Mouse (Mus musculus) kidney, adult 2 months (tissue): Measurements from ENCODE around the gene Tubgcp6. TPM values are rescaled to one million over a fixed set of nuclear protein-coding genes. Genes with fewer than 3 reads are reported as not detected.

Experiments
- DNase-seq: peaks from one replicate; pipeline ENCODE4 v3.0.0; 2021
- H3K27ac ChIP-seq: fragments of 200-500 bp; 2 replicates; pipeline ENCODE4 v1.5.1; 2012; ENCODE audit warnings: low read depth, low read length, control low read depth, inconsistent platforms; ENCODE audit not compliant: insufficient read depth
- H3K27me3 ChIP-seq: fragments of 200-500 bp; replicated peaks from 2 replicates; pipeline ENCODE4 v1.6.1; 2012; ENCODE audit warnings: mild to moderate bottlenecking, moderate library complexity, low read length, inconsistent platforms; ENCODE audit not compliant: control insufficient read depth, insufficient read depth
- H3K36me3 ChIP-seq: fragments of 200-500 bp; 2 replicates; pipeline ENCODE4 v1.6.1; 2012; ENCODE audit warnings: mild to moderate bottlenecking, moderate library complexity, low read length, inconsistent platforms; ENCODE audit not compliant: control insufficient read depth, insufficient read depth
- H3K4me1 ChIP-seq: fragments of 200-500 bp; 2 replicates; pipeline ENCODE4 v1.6.1; 2011; ENCODE audit warnings: low read length; ENCODE audit not compliant: control insufficient read depth, insufficient read depth
- H3K4me3 ChIP-seq: fragments of 200-500 bp; 2 replicates; pipeline ENCODE4 v1.5.1; 2011; ENCODE audit warnings: mild to moderate bottlenecking, low read depth, low read length, control low read depth; ENCODE audit not compliant: insufficient read depth
- CTCF ChIP-seq: fragments of 200-500 bp; conservative IDR thresholded peaks from 2 replicates; pipeline ENCODE4 v1.5.1; 2011; ENCODE audit warnings: low read depth, mild to moderate bottlenecking, control low read depth, low read length, moderate library complexity, mixed read lengths; ENCODE audit not compliant: insufficient read depth, insufficient read length
- POLR2A ChIP-seq: fragments of 200-500 bp; IDR thresholded peaks from one replicate; pipeline ENCODE4 v1.6.1; 2011; ENCODE audit warnings: low read depth, low read length, control low read depth
- WGBS: fragments of 180-500 bp; shearing (Covaris S2); methylation state at CpG from one replicate; pipeline ENCODE4 v1.1.7; 2018; 5-methylcytosine and 5-hydroxymethylcytosine counted together
- polyA plus RNA-seq: library from polyadenylated mRNA; depleted of rRNA; stranded (reverse); fragments of >200 nt; gene quantifications from 2 replicates; pipeline ENCODE4 v1.2.3, GENCODE M21; 2012; rRNA removed

Gene Tubgcp6
- polyA plus RNA-seq, 1 experiment, result 17.2 TPM

GRCm38 (mm10) chr15:89059161-89059931 lies 63.6 kb downstream of the Tubgcp6 start, which contains the start of gene Panx2:
Panx2 (plus strand) TSS chr15:89059734.
- DNase-seq, result no peak
- Histone ChIP-seq H3K4me1 (no peaks in the 10 kb centered on the region), H3K27ac (no peak within 1 kb of the TSS), H3K27me3 (no peaks in the 10 kb centered on the region; the same call in 1 of the 2 replicates), H3K4me3 (peak within 1 kb of the TSS; percentile 33; the same call in 1 of the 2 replicates), H3K36me3 (no peaks in the 10 kb centered on the region)
- WGBS, result 2% methylated on average over 50 of the region's 57 CpGs
- no peak for TF ChIP-seq CTCF
- TF ChIP-seq POLR2A, result no peak

- H3K36me3 ChIP-seq, result no peaks in the 10 kb centered on the region
- no peak overlapping the region for H3K4me3 ChIP-seq
- TF ChIP-seq POLR2A (no peak), CTCF (no peak)
- no peak overlapping the region for H3K27ac ChIP-seq
- no peaks in the 10 kb centered on the region; the same call in 1 of the 2 replicates for H3K27me3 ChIP-seq
- H3K4me1 ChIP-seq, result no peaks in the 10 kb centered on the region
- DNase-seq, result no peak
- 29% methylated on average over 6 of the region's 6 CpGs for WGBS
Measured at GRCm38 (mm10) chr15:89058736-89059135, 64.2 kb downstream of the Tubgcp6 start.

DNA sequence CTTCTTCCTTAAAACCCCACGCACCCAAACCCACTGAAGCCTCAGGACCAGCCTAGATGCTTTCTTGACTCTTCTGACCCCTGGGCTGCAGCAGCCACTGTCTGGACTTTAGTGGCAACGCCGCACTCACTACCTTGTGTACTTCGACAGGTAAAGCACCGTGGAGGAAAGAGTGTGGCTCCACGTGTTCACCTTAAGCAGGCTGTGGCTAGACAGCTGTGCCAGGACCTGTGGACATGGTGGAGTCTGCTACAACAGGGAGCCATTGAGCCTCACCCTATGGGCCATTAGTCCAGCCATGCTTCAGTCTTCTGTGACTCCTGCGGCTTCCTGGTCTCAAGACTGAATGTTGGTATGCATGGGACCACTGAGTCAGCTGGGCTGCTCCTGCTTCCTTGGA lies 68.2 kb downstream of the Tubgcp6 start:
- WGBS, result 91% methylated on average over 7 of the region's 7 CpGs
- no peak overlapping the region for H3K4me3 ChIP-seq
- DNase-seq, result no peak
- H3K36me3 ChIP-seq, result no peaks in the 10 kb centered on the region
- H3K27me3 ChIP-seq, result no peaks in the 10 kb centered on the region; the same call in 1 of the 2 replicates
- no peak overlapping the region for H3K27ac ChIP-seq
- no peaks in the 10 kb centered on the region for H3K4me1 ChIP-seq
- TF ChIP-seq CTCF (no peak), POLR2A (no peak)

Other genes with a start within 250 kb of the Tubgcp6 start
- 0.03 TPM in 2 replicates for gene Ttll8, start 168.7 kb downstream of the Tubgcp6 start, polyA plus RNA-seq
- not detected in 2 replicates for gene Mlc1, start 144.1 kb downstream of the Tubgcp6 start, polyA plus RNA-seq
- 0.06 TPM in 1 of 2 replicates, not detected in the other for gene Mov10l1, start 140.2 kb downstream of the Tubgcp6 start, polyA plus RNA-seq
- gene Panx2, start 63.4 kb downstream of the Tubgcp6 start, polyA plus RNA-seq, result 0.08 and 0.19 TPM in 2 replicates
- gene Trabd, start 48.0 kb downstream of the Tubgcp6 start, polyA plus RNA-seq, result 47.2 and 51.0 TPM in 2 replicates
- gene Selenoo, start 34.0 kb downstream of the Tubgcp6 start, polyA plus RNA-seq, result 55.9 and 68.7 TPM in 2 replicates
- gene Hdac10, start 5.6 kb upstream of the Tubgcp6 start, polyA plus RNA-seq, result 26.5 and 27.7 TPM in 2 replicates
- 12.7 and 13.9 TPM in 2 replicates for gene Mapk12, start 17.6 kb upstream of the Tubgcp6 start, polyA plus RNA-seq
- gene Mapk11, start 26.5 kb upstream of the Tubgcp6 start, polyA plus RNA-seq, result 6.0 and 7.9 TPM in 2 replicates
- gene Plxnb2, start 57.7 kb upstream of the Tubgcp6 start, polyA plus RNA-seq, result 288 and 297 TPM in 2 replicates
- 11.2 and 15.0 TPM in 2 replicates for gene Dennd6b, start 73.4 kb upstream of the Tubgcp6 start, polyA plus RNA-seq
- gene Ppp6r2, start 88.4 kb upstream of the Tubgcp6 start, polyA plus RNA-seq, result 85.0 and 148 TPM in 2 replicates
- 174 and 184 TPM in 2 replicates for gene Sbf1, start 192.2 kb upstream of the Tubgcp6 start, polyA plus RNA-seq
- gene Adm2, start 199.6 kb upstream of the Tubgcp6 start, polyA plus RNA-seq, result 12.1 and 13.4 TPM in 2 replicates
- 7,787 and 8,230 TPM in 2 replicates for gene Miox, start 211.3 kb upstream of the Tubgcp6 start, polyA plus RNA-seq
- 40.2 and 43.7 TPM in 2 replicates for gene Lmf2, start 232.5 kb upstream of the Tubgcp6 start, polyA plus RNA-seq
- gene Ncaph2, start 232.6 kb upstream of the Tubgcp6 start, polyA plus RNA-seq, result 111 and 124 TPM in 2 replicates